Comparison of ENCODE assay signal across 21 mouse cellular contexts in the genomic region with DNA sequence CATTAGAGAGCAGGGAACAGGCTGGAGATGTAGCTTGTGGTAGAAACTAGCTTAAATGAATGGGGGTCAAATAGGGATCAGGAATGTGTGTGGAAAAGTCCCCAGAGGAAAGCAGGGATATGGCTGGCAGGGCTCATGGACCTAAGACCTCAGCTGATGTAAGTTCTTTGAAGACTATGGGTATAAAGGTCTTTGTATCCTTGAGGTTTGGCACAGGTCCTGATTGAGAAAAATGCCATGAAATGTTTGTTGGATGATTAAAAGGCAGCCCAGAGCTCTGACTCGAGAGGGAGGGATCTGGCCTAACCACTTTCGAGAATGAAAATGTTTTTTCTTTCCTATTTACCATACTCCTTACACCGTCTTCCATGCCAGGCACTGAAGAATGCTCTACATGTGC. TPM values are rescaled to one million over a fixed set of nuclear protein-coding genes. Genes with fewer than 3 reads are reported as not detected.
DNase-seq lines count a peak whose midpoint lies in the region; TF ChIP-seq lines count a peak whose summit lies in the region.
"Had no signal": no experiment of that assay in that cellular context is flagged by ENCODE, and none has a peak within 500 bp of the region (broad histone marks: within the 10 kb centered on the region; RNA-seq: fewer than 3 reads in every experiment).

No protein-coding gene starts in this region.

- H3K27me3 ChIP-seq in kidney, adult 2 months (replicated peaks; ENCODE audit: control insufficient read depth, insufficient read depth, low read length), result no peaks in the 10 kb centered on the region
- H3K27me3 ChIP-seq in myocyte (ENCODE audit: control insufficient read depth, insufficient read depth, insufficient read length), result no peaks in the 10 kb centered on the region
- H3K27me3 ChIP-seq: CH12.LX; hindbrain, embryonic 13.5 days; megakaryocyte, embryonic 14.5 days had no signal

- H3ac ChIP-seq in myocyte (ENCODE audit: control insufficient read depth, insufficient read length), result no peak overlapping the region

- no peaks in the 10 kb centered on the region for H3K79me2 ChIP-seq in myocyte (ENCODE audit: control insufficient read depth, insufficient read depth)

- H3K27ac ChIP-seq in kidney, adult 2 months (ENCODE audit: insufficient read depth, low read depth, low read length), result no peak overlapping the region
- H3K27ac ChIP-seq: hindbrain, embryonic 13.5 days had no signal

- no peak for TF ChIP-seq POLR2A in kidney, adult 2 months (IDR thresholded peaks at IDR 0.05; ENCODE audit: low read depth, low read length)
- no peak for TF ChIP-seq POLR2A in myocyte (IDR thresholded peaks at IDR 0.05; ENCODE audit: insufficient read length, low read depth)

- no peaks in the 10 kb centered on the region for H3K36me3 ChIP-seq in kidney, adult 2 months (ENCODE audit: control insufficient read depth, insufficient read depth, low read length)
- H3K36me3 ChIP-seq in myocyte (ENCODE audit: control insufficient read depth, insufficient read depth), result no peaks in the 10 kb centered on the region
- H3K36me3 ChIP-seq: hindbrain, embryonic 13.5 days had no signal

- no peak overlapping the region for H3K4me3 ChIP-seq in kidney, adult 2 months (ENCODE audit: insufficient read depth, low read depth, low read length)
- no peak overlapping the region for H3K4me3 ChIP-seq in myocyte
- H3K4me3 ChIP-seq: hindbrain, embryonic 13.5 days; megakaryocyte, embryonic 14.5 days had no signal

- no peak for TF ChIP-seq CTCF in kidney, adult 2 months (conservative IDR thresholded peaks at IDR 0.05; ENCODE audit: insufficient read depth, insufficient read length, low read depth, low read length)

- peak; percentile 80 for DNase-seq in adrenal gland, adult 2 months
- DNase-seq in adrenal gland, postnatal 4 days (ENCODE audit: low spot score in 2 of 2), result no peak
- peak; percentile 9 for DNase-seq in kidney, adult 2 months
- no peak for DNase-seq in kidney, postnatal 14 days
- DNase-seq in adrenal gland, postnatal 36 days, result peak; percentile 39 to 71
- DNase-seq in adipocyte (ENCODE audit: low spot score), result no peak
- no peak for DNase-seq in cerebellum, postnatal 25 days
- DNase-seq: cerebellum, adult 9-11 months; heart, adult 11 months; heart, postnatal 10 days; kidney, adult 9 months; kidney, postnatal 36 days; layer of hippocampus, adult 9-11 months; liver, postnatal 0 days; lung, postnatal 14 days; spleen, adult 18-20 months; thymus, postnatal 4 days had no signal

- WGBS in kidney, adult 2 months, result 48% methylated on average over 3 of the region's 3 CpGs

- H3K4me2 ChIP-seq in myocyte (ENCODE audit: low read depth), result peak overlapping the region; percentile 5
- H3K4me2 ChIP-seq: hindbrain, embryonic 13.5 days had no signal

- H3K4me1 ChIP-seq in kidney, adult 2 months (ENCODE audit: control insufficient read depth, insufficient read depth, low read length), result no peaks in the 10 kb centered on the region

TF ChIP-seq in myocyte, 11 proteins besides CTCF, POLR2A, EP300 and RAD21:
- no peak for TF ChIP-seq SRF (IDR thresholded peaks at IDR 0.05; ENCODE audit: control insufficient read depth, insufficient read length, low read depth)

RNA-seq across cellular contexts. Expression of a gene that starts 50.0 kb away (rescaled TPM):
- 1 to 10 TPM; 3.9 to 5.9 TPM for total RNA-seq in adrenal gland, adult 2 months (2021)
- polyA plus RNA-seq in adrenal gland, adult 2 months (2012; rRNA removed), result 0.48 and 0.62 TPM in 2 replicates
- total RNA-seq in adrenal gland, postnatal 4 days (2021), result 1 to 10 TPM; 6.6 TPM
- 3.3 and 3.7 TPM in 2 replicates for polyA plus RNA-seq in kidney, adult 2 months (2012; rRNA removed)
- 1 to 10 TPM; 4.4 TPM for total RNA-seq in adrenal gland, postnatal 36 days (2021)
- 2.6 TPM for polyA plus RNA-seq in myocyte (2012; fragmentation: generic; extraction: Trizol)

Comparison
In these comparisons a context has a peak if more than half of its experiments do, and no peak if none do; other contexts are left out.
1. DNase-seq: peak in adrenal gland, adult 2 months (single experiment), kidney, adult 2 months (single experiment) and adrenal gland, postnatal 36 days (2 of 2); none in adrenal gland, postnatal 4 days (0 of 2), kidney, postnatal 14 days (single experiment), adipocyte (single experiment) and cerebellum, postnatal 25 days (0 of 2).